Mouse (Mus musculus) MEL (cell line): ENCODE measurements around the gene Prss32. TPM values are rescaled to one million over a fixed set of nuclear protein-coding genes. Genes with fewer than 3 reads are reported as not detected.

ENCODE experiments used
- DNase-seq: peaks from one replicate; pipeline ENCODE4 v3.0.0; 2011; ENCODE audit warnings: low read depth, low spot score
- H3K27ac ChIP-seq: 2 replicates; pipeline ENCODE4 v1.5.1; 2012; ENCODE audit warnings: low read depth, mild to moderate bottlenecking, control low read depth, low read length, moderate library complexity; ENCODE audit not compliant: control insufficient read depth
- H3K27me3 ChIP-seq, 2 experiments: fragments of 150-350 bp in 1 of 2; sonication (generic) in 1 of 2; 2 replicates each; pipeline ENCODE4 v1.6.1; 2012; ENCODE audit warnings: low read length in 2 of 2, mild to moderate bottlenecking in 2 of 2, improper control_type of control experiment in 1 of 2, moderate library complexity in 1 of 2; ENCODE audit not compliant: insufficient read depth in 2 of 2, control insufficient read depth in 1 of 2
- H3K36me3 ChIP-seq, 2 experiments: 2 replicates each; pipeline ENCODE4 v1.6.1; 2012 to 2014; ENCODE audit warnings: low read length in 2 of 2, improper control_type of control experiment in 1 of 2, inconsistent platforms in 1 of 2, mild to moderate bottlenecking in 1 of 2; ENCODE audit not compliant: insufficient read depth in 2 of 2, control insufficient read depth in 1 of 2
- H3K4me1 ChIP-seq, 2 experiments: fragments of 150-350 bp in 1 of 2; sonication (generic) in 1 of 2; 2 replicates each; pipeline ENCODE4 v1.6.1; 2012; ENCODE audit warnings: low read length in 2 of 2, improper control_type of control experiment in 1 of 2, mild to moderate bottlenecking in 1 of 2; ENCODE audit not compliant: insufficient read depth in 2 of 2, control insufficient read depth in 1 of 2
- H3K4me3 ChIP-seq, 2 experiments: fragments of 150-350 bp in 1 of 2; sonication (generic) in 1 of 2; 2 replicates each; pipeline ENCODE4 v1.5.1; 2012; ENCODE audit warnings: low read depth in 2 of 2, low read length in 2 of 2, mild to moderate bottlenecking in 2 of 2, moderate library complexity in 2 of 2, control low read depth in 1 of 2, improper control_type of control experiment in 1 of 2; ENCODE audit not compliant: control insufficient read depth in 1 of 2, insufficient read depth in 1 of 2
- H3K79me2 ChIP-seq: 2 replicates; pipeline ENCODE4 v1.6.1; 2012; ENCODE audit warnings: mild to moderate bottlenecking, low read length, moderate library complexity; ENCODE audit not compliant: control insufficient read depth, poor library complexity, insufficient read depth
- H3K9ac ChIP-seq: 2 replicates; pipeline ENCODE4 v1.6.1; 2012; ENCODE audit warnings: low read depth, mild to moderate bottlenecking, control low read depth, low read length, moderate library complexity; ENCODE audit not compliant: control insufficient read depth, poor library complexity, severe bottlenecking
- H3K9me3 ChIP-seq: fragments of 150-350 bp; sonication (generic); replicated peaks from 2 replicates; pipeline ENCODE4 v1.6.1; 2012; ENCODE audit warnings: mild to moderate bottlenecking, low read length, improper control_type of control experiment, moderate library complexity; ENCODE audit not compliant: insufficient read depth
- BHLHE40 ChIP-seq: IDR thresholded peaks from 2 replicates; pipeline ENCODE4 v1.6.1; 2012; ENCODE audit warnings: low read depth, mild to moderate bottlenecking, inconsistent platforms, low read length, improper control_type of control experiment, borderline replicate concordance
- CHD2 ChIP-seq: IDR thresholded peaks from 2 replicates; pipeline ENCODE4 v1.6.1; 2011; ENCODE audit warnings: low read length, improper control_type of control experiment
- CTCF ChIP-seq, 3 experiments: IDR thresholded peaks in 2 of 3; conservative IDR thresholded peaks in 1 of 3; 2 replicates each; pipeline ENCODE4 v1.5.1; 2011 to 2012; ENCODE audit warnings: low read length in 3 of 3, low read depth in 2 of 3, mild to moderate bottlenecking in 2 of 3, improper control_type of control experiment in 1 of 3, inconsistent platforms in 1 of 3, mixed read lengths in 1 of 3, moderate library complexity in 1 of 3; ENCODE audit not compliant: control insufficient read depth in 1 of 3, insufficient read depth in 1 of 3, poor library complexity in 1 of 3, severe bottlenecking in 1 of 3
- E2F4 ChIP-seq: IDR thresholded peaks from 2 replicates; pipeline ENCODE4 v1.6.1; 2011; ENCODE audit warnings: low read depth, low read length, improper control_type of control experiment, borderline replicate concordance
- ETS1 ChIP-seq: IDR thresholded peaks from 2 replicates; pipeline ENCODE4 v1.6.1; 2012; ENCODE audit warnings: low read depth, mild to moderate bottlenecking, inconsistent platforms, low read length, improper control_type of control experiment, moderate library complexity
- GABPA ChIP-seq: IDR thresholded peaks from 2 replicates; pipeline ENCODE4 v1.6.1; 2012; ENCODE audit warnings: low read depth, mild to moderate bottlenecking, inconsistent platforms, low read length, improper control_type of control experiment, moderate library complexity
- GATA1 ChIP-seq: IDR thresholded peaks from 2 replicates; pipeline ENCODE4 v1.6.1; 2011; ENCODE audit warnings: low read depth, low read length, improper control_type of control experiment
- HCFC1 ChIP-seq: IDR thresholded peaks from 2 replicates; pipeline ENCODE4 v1.6.1; 2012; ENCODE audit warnings: low read depth, mild to moderate bottlenecking, inconsistent platforms, low read length, improper control_type of control experiment, moderate library complexity
- MYB ChIP-seq: IDR thresholded peaks from 2 replicates; pipeline ENCODE4 v1.6.1; 2011; ENCODE audit warnings: mild to moderate bottlenecking, low read depth, low read length, improper control_type of control experiment
- NRF1 ChIP-seq: IDR thresholded peaks from 2 replicates; pipeline ENCODE4 v1.6.1; 2014; ENCODE audit warnings: low read depth, mild to moderate bottlenecking, inconsistent platforms, low read length, improper control_type of control experiment, moderate library complexity; ENCODE audit not compliant: poor library complexity, insufficient read depth, severe bottlenecking
- SIN3A ChIP-seq: IDR thresholded peaks from 2 replicates; pipeline ENCODE4 v1.6.1; 2012; ENCODE audit warnings: low read length, improper control_type of control experiment, inconsistent platforms
- TAL1 ChIP-seq: IDR thresholded peaks from 2 replicates; pipeline ENCODE4 v1.6.1; 2012; ENCODE audit warnings: mild to moderate bottlenecking, inconsistent platforms, low read length, moderate library complexity, mixed read lengths
- TCF12 ChIP-seq: IDR thresholded peaks from 2 replicates; pipeline ENCODE4 v1.6.1; 2014; ENCODE audit warnings: low read depth, mild to moderate bottlenecking, inconsistent platforms, low read length, improper control_type of control experiment, moderate library complexity
- ZC3H11A ChIP-seq: IDR thresholded peaks from 2 replicates; pipeline ENCODE4 v1.6.1; 2012; ENCODE audit warnings: low read depth, mild to moderate bottlenecking, inconsistent platforms, low read length, improper control_type of control experiment
- polyA plus RNA-seq, 2 experiments: library from polyadenylated mRNA; stranded (reverse) in 1 of 2; unstranded in 1 of 2; fragments of >175 nt in 1 of 2; fragments of >200 nt in 1 of 2; gene quantifications; 2 replicates each; pipeline versions ENCODE4 v1.2.1 to v1.2.4; 2012; ENCODE audit warnings: low replicate concordance in 2 of 2, low read depth in 1 of 2; ENCODE audit not compliant: insufficient read length in 2 of 2, insufficient read depth in 1 of 2, missing spikeins in 1 of 2
- total RNA-seq: library from RNA; depleted of rRNA; stranded (reverse); fragments of 300-350 nt; gene quantifications from 2 replicates; pipeline ENCODE4 v1.2.3, GENCODE M21; 2012

Prss32 gene
- total and polyA plus RNA-seq, 3 experiments, result 0.71 TPM; not detected in 2

GRCm38 (mm10) chr17:23867756-23868155, 24.1 kb downstream of the Prss32 start, which contains the start of gene Prss21:
Gene Prss21 (plus strand): TSS chr17:23868056.
- DNase-seq, result no peak
- no peaks in the 10 kb centered on the region for H3K79me2 ChIP-seq
- no peaks in the 10 kb centered on the region for H3K36me3 ChIP-seq
- no peak within 1 kb of the TSS for H3K4me3 ChIP-seq
- H3K27me3 ChIP-seq, result peaks cover 0 to 3% of the 10 kb centered on the region in 2 experiments; a peak in 3 of 4 replicates
- no peak within 1 kb of the TSS for H3K9ac ChIP-seq
- H3K4me1 ChIP-seq, result no peaks in the 10 kb centered on the region
- TF ChIP-seq MYB, result no peak
- TF ChIP-seq E2F4, result no peak
- no peak for TF ChIP-seq ZC3H11A
- no peak for TF ChIP-seq SIN3A
- no peak for TF ChIP-seq NRF1
- H3K27ac ChIP-seq, result no peak within 1 kb of the TSS
- H3K9me3 ChIP-seq, result no peaks in the 10 kb centered on the region

GRCm38 (mm10) chr17:23868513-23868912, 24.9 kb downstream of the Prss32 start:
- Histone ChIP-seq H3K79me2 (no peaks in the 10 kb centered on the region), H3K27ac (no peak overlapping the region), H3K9ac (no peak overlapping the region), H3K36me3 (no peaks in the 10 kb centered on the region), H3K9me3 (no peaks in the 10 kb centered on the region), H3K27me3 (peaks cover 0 to 3% of the 10 kb centered on the region in 2 experiments; a peak in 3 of 4 replicates), H3K4me1 (no peaks in the 10 kb centered on the region), H3K4me3 (no peak overlapping the region)
- TF ChIP-seq GABPA (no peak), CHD2 (no peak), TCF12 (no peak), GATA1 (no peak), CTCF (IDR thresholded peaks at IDR 0.05 in 2 of 3, conservative IDR thresholded peaks at IDR 0.05 in 1 of 3; ENCODE audit: control insufficient read depth in 1 of 3, insufficient read depth in 1 of 3, low read depth in 2 of 3, low read length in 3 of 3, poor library complexity in 1 of 3, severe bottlenecking in 1 of 3) (no peak), HCFC1 (no peak), NRF1 (no peak), ETS1 (no peak), BHLHE40 (no peak), TAL1 (no peak)
- DNase-seq, result no peak
